Mouse (Mus musculus) ES-Bruce4 (cell line): ENCODE measurements around the gene Dgkd.

Experiments used
- CTCF ChIP-seq: IDR thresholded peaks from one replicate; pipeline ENCODE4 v1.8.1; 2011; ENCODE audit warnings: low read depth, low read length
- EP300 ChIP-seq: IDR thresholded peaks from 2 replicates; pipeline ENCODE4 v1.6.1; 2011; ENCODE audit warnings: low read depth, low read length; ENCODE audit not compliant: insufficient read depth

GRCm38 (mm10) chr1:87958931-87959330 is 105.8 kb downstream of the Dgkd start:
- TF ChIP-seq EP300 (no peak), CTCF (no peak)
